Mouse (Mus musculus) embryonic fibroblast, embryonic 13.5 days (primary cell): Measurements from ENCODE around the gene Tppp3. TPM values are rescaled to one million over a fixed set of nuclear protein-coding genes. Genes with fewer than 3 reads are reported as not detected.

ENCODE experiments used
- H3K27ac ChIP-seq: 2 replicates; pipeline ENCODE4 v1.5.1; 2012; ENCODE audit warnings: low read length, control low read depth, inconsistent platforms; ENCODE audit not compliant: insufficient read depth
- H3K4me1 ChIP-seq: 2 replicates; pipeline ENCODE4 v1.6.1; 2011; ENCODE audit warnings: low read length; ENCODE audit not compliant: control insufficient read depth, insufficient read depth
- H3K4me3 ChIP-seq: 2 replicates; pipeline ENCODE4 v1.5.1; 2011; ENCODE audit warnings: mild to moderate bottlenecking, control low read depth, low read length; ENCODE audit not compliant: insufficient read depth
- CTCF ChIP-seq: IDR thresholded peaks from 2 replicates; pipeline ENCODE4 v1.5.1; 2011; ENCODE audit warnings: mild to moderate bottlenecking, control low read depth, low read length, moderate library complexity, borderline replicate concordance; ENCODE audit not compliant: insufficient read depth
- POLR2A ChIP-seq: IDR thresholded peaks from 2 replicates; pipeline ENCODE4 v1.6.1; 2011; ENCODE audit warnings: low read depth, mild to moderate bottlenecking, control low read depth, low read length, moderate library complexity
- polyA plus RNA-seq: library from polyadenylated mRNA; stranded (reverse); fragments of >200 nt; gene quantifications from 2 replicates; pipeline ENCODE4 v1.2.4, GENCODE M21; 2011; ENCODE audit warnings: low read depth; ENCODE audit not compliant: missing spikeins, insufficient read length

The Tppp3 gene
- polyA plus RNA-seq, 1 experiment = 8.5 TPM

- TF ChIP-seq CTCF (no peak), POLR2A (no peak)
- Histone ChIP-seq H3K4me1 (no peaks in the 10 kb centered on the region), H3K27ac (no peak overlapping the region), H3K4me3 (no peak overlapping the region)
These were observed 18.0 kb downstream of the Tppp3 start for GRCm38 (mm10) chr8:105453296-105453695.

GRCm38 (mm10) chr8:105451903-105452603, 19.3 kb downstream of the Tppp3 start:
- H3K4me1 ChIP-seq = no peaks in the 10 kb centered on the region
- no peak overlapping the region for H3K4me3 ChIP-seq
- no peak overlapping the region for H3K27ac ChIP-seq
- TF ChIP-seq POLR2A (no peak), CTCF (no peak)

GRCm38 (mm10) chr8:105450977-105451376, 20.3 kb downstream of the Tppp3 start:
- H3K27ac ChIP-seq = no peak overlapping the region
- no peak overlapping the region for H3K4me3 ChIP-seq
- TF ChIP-seq CTCF (no peak), POLR2A (no peak)
- H3K4me1 ChIP-seq = no peaks in the 10 kb centered on the region

- no peak for TF ChIP-seq CTCF
- TF ChIP-seq POLR2A = no peak
- H3K4me3 ChIP-seq = no peak overlapping the region
- H3K27ac ChIP-seq = no peak overlapping the region
- H3K4me1 ChIP-seq = 0 out of 2 replicates have a peak, but pooled peaks cover 2% of the 10 kb centered on the region
These were observed 22.7 kb downstream of the Tppp3 start for GRCm38 (mm10) chr8:105448596-105448995.

GRCm38 (mm10) chr8:105448188-105448587, 23.1 kb downstream of the Tppp3 start:
- Histone ChIP-seq H3K4me1 (0 out of 2 replicates have a peak, but pooled peaks cover 2% of the 10 kb centered on the region), H3K27ac (no peak overlapping the region), H3K4me3 (no peak overlapping the region)
- TF ChIP-seq POLR2A (no peak), CTCF (no peak)

GRCm38 (mm10) chr8:105446127-105446552, 25.2 kb downstream of the Tppp3 start:
- Histone ChIP-seq H3K27ac (no peak overlapping the region), H3K4me3 (no peak overlapping the region), H3K4me1 (0 out of 2 replicates have a peak, but pooled peaks cover 2% of the 10 kb centered on the region)
- TF ChIP-seq CTCF = no peak
- TF ChIP-seq POLR2A = no peak

GRCm38 (mm10) chr8:105445296-105446126, 25.8 kb downstream of the Tppp3 start:
- no peak for TF ChIP-seq CTCF
- TF ChIP-seq POLR2A = no peak
- H3K27ac ChIP-seq = no peak overlapping the region

GRCm38 (mm10) chr8:105442661-105443060, 28.7 kb downstream of the Tppp3 start:
- Histone ChIP-seq H3K27ac (no peak overlapping the region), H3K4me1 (0 out of 2 replicates have a peak, but pooled peaks cover 2% of the 10 kb centered on the region), H3K4me3 (no peak overlapping the region)
- TF ChIP-seq CTCF = no peak
- TF ChIP-seq POLR2A = no peak

More at GRCm38 (mm10) chr8:105445296-105446126, 25.8 kb downstream of the Tppp3 start:
- Histone ChIP-seq H3K4me1 (0 out of 2 replicates have a peak, but pooled peaks cover 2% of the 10 kb centered on the region), H3K4me3 (no peak overlapping the region)

- Histone ChIP-seq H3K27ac (no peak overlapping the region), H3K4me1 (0 out of 2 replicates have a peak, but pooled peaks cover 2% of the 10 kb centered on the region), H3K4me3 (no peak overlapping the region)
- no peak for TF ChIP-seq POLR2A
- TF ChIP-seq CTCF = no peak
These were observed 29.9 kb downstream of the Tppp3 start for GRCm38 (mm10) chr8:105441433-105441832.
